Mouse (Mus musculus) kidney, adult 2 months (tissue): Measurements from ENCODE around the gene Fhod1.

Experiments used
- CTCF ChIP-seq: fragments of 200-500 bp; conservative IDR thresholded peaks from 2 replicates; pipeline ENCODE4 v1.5.1; 2011; ENCODE audit warnings: low read depth, mild to moderate bottlenecking, control low read depth, low read length, moderate library complexity, mixed read lengths; ENCODE audit not compliant: insufficient read depth, insufficient read length
- POLR2A ChIP-seq: fragments of 200-500 bp; IDR thresholded peaks from one replicate; pipeline ENCODE4 v1.6.1; 2011; ENCODE audit warnings: low read depth, low read length, control low read depth

- no peak for TF ChIP-seq POLR2A
- no peak for TF ChIP-seq CTCF
These were observed 33.9 kb downstream of the Fhod1 start for GRCm38 (mm10) chr8:105313622-105314402.
